Mouse (Mus musculus): ENCODE measurements around the gene Gnaz. TPM values are rescaled to one million over a fixed set of nuclear protein-coding genes. Genes with fewer than 3 reads are reported as not detected.

Gnaz gene
- polyA plus RNA-seq, 1 experiment from 2014 or later: 12.2 TPM

DNA sequence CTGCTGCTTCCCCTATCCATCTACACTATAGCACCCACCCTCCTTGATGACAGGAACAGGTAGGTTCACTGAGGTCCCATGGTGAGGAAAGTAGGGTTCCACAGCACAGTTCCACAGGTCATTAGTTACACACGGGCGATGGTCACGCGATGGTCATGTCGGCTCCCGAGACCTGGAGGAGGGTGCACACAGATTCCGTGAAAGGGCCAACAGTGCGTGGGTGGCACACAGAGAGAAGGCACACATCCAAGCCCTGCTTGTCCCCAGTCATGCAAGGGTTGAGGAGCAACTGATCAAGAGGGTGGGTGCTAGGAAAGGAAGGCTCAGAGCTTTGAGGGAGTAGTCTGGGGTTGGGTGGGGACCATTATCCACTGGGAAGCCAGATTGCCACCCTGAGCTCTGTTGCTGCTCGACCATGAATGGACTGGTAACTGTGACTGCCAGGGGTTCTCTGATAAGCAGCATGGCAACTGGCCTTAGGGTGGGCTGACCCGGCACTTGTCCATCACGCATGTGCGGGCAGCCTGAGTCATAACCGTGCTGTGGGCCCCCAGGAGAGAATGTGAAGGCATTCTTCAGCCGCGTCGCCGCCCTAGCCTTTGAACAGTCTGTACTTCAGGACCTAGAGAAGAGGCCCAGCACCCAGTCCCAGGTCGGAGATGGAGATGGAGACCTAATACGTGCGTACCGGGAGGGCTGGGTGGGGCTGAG lies 84.5 kb downstream of the Gnaz start:
- no peak for ATAC-seq (ENCODE audit: low FRiP score)
- DNase-seq (ENCODE audit: low spot score, missing footprints): no peak
- no peak overlapping the region for H3K4me3 ChIP-seq (ENCODE audit: low read depth, low read length)
- WGBS: 92% methylated on average over 21 of the region's 21 CpGs
- H3K4me1 ChIP-seq (ENCODE audit: control insufficient read depth, insufficient read depth, low read length): peaks cover 7% of the 10 kb centered on the region; the same call in 1 of the 2 replicates
- H3K9me3 ChIP-seq (ENCODE audit: control insufficient read depth, low read length): no peaks in the 10 kb centered on the region
- no peak overlapping the region for H3K4me2 ChIP-seq
- no peak overlapping the region for H3K27ac ChIP-seq (ENCODE audit: low read depth, low read length)
- no peaks in the 10 kb centered on the region for H3K27me3 ChIP-seq (ENCODE audit: control insufficient read depth, insufficient read depth, low read length)
- H3K36me3 ChIP-seq (ENCODE audit: control insufficient read depth, insufficient read depth, low read length): no peaks in the 10 kb centered on the region
- no peak overlapping the region for H3K9ac ChIP-seq (ENCODE audit: low read length)

GRCm38 (mm10) chr10:75052902-75053301 lies 85.9 kb downstream of the Gnaz start:
- H3K9ac ChIP-seq (ENCODE audit: low read length): no peak overlapping the region
- no peaks in the 10 kb centered on the region for H3K9me3 ChIP-seq (ENCODE audit: control insufficient read depth, low read length)
- ATAC-seq (ENCODE audit: low FRiP score) (no peak), DNase-seq (ENCODE audit: low spot score, missing footprints) (no peak)
- H3K4me2 ChIP-seq: no peak overlapping the region
- H3K27me3 ChIP-seq (ENCODE audit: control insufficient read depth, insufficient read depth, low read length): no peaks in the 10 kb centered on the region
- H3K4me3 ChIP-seq (ENCODE audit: low read depth, low read length): no peak overlapping the region
- WGBS: 79% methylated on average over 8 of the region's 8 CpGs
- no peak overlapping the region for H3K27ac ChIP-seq (ENCODE audit: low read depth, low read length)
- peaks cover 7% of the 10 kb centered on the region; the same call in 1 of the 2 replicates for H3K4me1 ChIP-seq (ENCODE audit: control insufficient read depth, insufficient read depth, low read length)
- H3K36me3 ChIP-seq (ENCODE audit: control insufficient read depth, insufficient read depth, low read length): no peaks in the 10 kb centered on the region

DNA sequence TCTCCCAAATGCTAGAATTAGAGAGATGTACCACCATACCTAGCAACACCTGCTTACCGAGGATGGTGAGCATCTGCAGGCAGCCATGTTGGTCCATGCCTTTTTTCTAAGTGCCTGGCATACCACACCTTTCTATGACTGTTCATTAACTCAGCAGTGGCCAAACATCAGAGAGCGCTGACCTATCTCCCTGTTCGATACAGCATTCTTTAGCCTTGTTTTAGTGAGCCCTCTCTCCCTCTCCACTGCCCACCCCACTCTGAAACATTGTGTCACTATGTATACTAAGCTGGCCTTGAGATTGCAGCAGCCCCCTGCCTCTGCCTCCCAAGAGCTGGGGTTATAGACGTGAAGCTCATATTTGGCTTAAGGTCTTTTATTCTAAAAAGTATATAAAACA lies 86.7 kb downstream of the Gnaz start:
- no peak overlapping the region for H3K4me2 ChIP-seq
- no peak overlapping the region for H3K9ac ChIP-seq (ENCODE audit: low read length)
- ATAC-seq (ENCODE audit: low FRiP score): no peak
- no peak overlapping the region for H3K27ac ChIP-seq (ENCODE audit: low read depth, low read length)
- H3K36me3 ChIP-seq (ENCODE audit: control insufficient read depth, insufficient read depth, low read length): no peaks in the 10 kb centered on the region
- DNase-seq (ENCODE audit: low spot score, missing footprints): no peak
- H3K27me3 ChIP-seq (ENCODE audit: control insufficient read depth, insufficient read depth, low read length): no peaks in the 10 kb centered on the region
- no peak overlapping the region for H3K4me3 ChIP-seq (ENCODE audit: low read depth, low read length)
- no peaks in the 10 kb centered on the region for H3K9me3 ChIP-seq (ENCODE audit: control insufficient read depth, low read length)
- 89% methylated on average over 4 of the region's 4 CpGs for WGBS
- H3K4me1 ChIP-seq (ENCODE audit: control insufficient read depth, insufficient read depth, low read length): peaks cover 7% of the 10 kb centered on the region; the same call in 1 of the 2 replicates

DNA sequence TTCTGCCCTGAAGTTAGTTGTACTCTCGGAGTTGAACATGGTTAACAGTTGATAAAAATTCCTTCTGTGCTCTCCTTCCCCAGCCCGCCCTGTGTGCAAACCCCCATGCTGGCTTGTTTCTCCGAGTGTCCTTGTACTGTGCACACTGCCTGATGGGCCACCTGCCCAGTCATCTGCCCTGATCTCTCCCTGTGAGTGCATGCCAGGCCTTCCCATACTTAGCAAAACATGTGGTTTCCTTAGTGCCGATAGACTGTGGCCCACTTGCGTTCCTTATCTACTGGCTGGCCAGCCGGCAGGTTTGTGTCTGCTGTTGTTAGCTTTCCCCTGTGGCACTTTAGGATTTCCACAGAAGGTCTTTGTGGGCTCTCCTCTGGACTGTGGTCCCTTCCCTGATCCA lies 87.1 kb downstream of the Gnaz start:
- no peaks in the 10 kb centered on the region for H3K36me3 ChIP-seq (ENCODE audit: control insufficient read depth, insufficient read depth, low read length)
- H3K4me2 ChIP-seq: no peak overlapping the region
- ATAC-seq (ENCODE audit: low FRiP score) (no peak), DNase-seq (ENCODE audit: low spot score, missing footprints) (no peak)
- H3K4me1 ChIP-seq (ENCODE audit: control insufficient read depth, insufficient read depth, low read length): peaks cover 10% of the 10 kb centered on the region; the same call in 1 of the 2 replicates
- H3K27ac ChIP-seq (ENCODE audit: low read depth, low read length): no peak overlapping the region
- H3K4me3 ChIP-seq (ENCODE audit: low read depth, low read length): no peak overlapping the region
- no peaks in the 10 kb centered on the region for H3K27me3 ChIP-seq (ENCODE audit: control insufficient read depth, insufficient read depth, low read length)
- WGBS: 89% methylated on average over 6 of the region's 6 CpGs
- H3K9me3 ChIP-seq (ENCODE audit: control insufficient read depth, low read length): no peaks in the 10 kb centered on the region
- H3K9ac ChIP-seq (ENCODE audit: low read length): no peak overlapping the region

GRCm38 (mm10) chr10:75055672-75056071 lies 88.7 kb downstream of the Gnaz start:
- H3K27me3 ChIP-seq (ENCODE audit: control insufficient read depth, insufficient read depth, low read length): no peaks in the 10 kb centered on the region
- no peaks in the 10 kb centered on the region for H3K9me3 ChIP-seq (ENCODE audit: control insufficient read depth, low read length)
- no peaks in the 10 kb centered on the region for H3K36me3 ChIP-seq (ENCODE audit: control insufficient read depth, insufficient read depth, low read length)
- no peak overlapping the region for H3K4me3 ChIP-seq (ENCODE audit: low read depth, low read length)
- 66% methylated on average over 5 of the region's 5 CpGs for WGBS
- H3K9ac ChIP-seq (ENCODE audit: low read length): no peak overlapping the region
- H3K4me2 ChIP-seq: no peak overlapping the region
- no peak for DNase-seq (ENCODE audit: low spot score, missing footprints)
- no peak overlapping the region; the same call in 1 of the 2 replicates for H3K27ac ChIP-seq (ENCODE audit: low read depth, low read length)
- no peak for ATAC-seq (ENCODE audit: low FRiP score)
- H3K4me1 ChIP-seq (ENCODE audit: control insufficient read depth, insufficient read depth, low read length): peaks cover 19% of the 10 kb centered on the region

DNA sequence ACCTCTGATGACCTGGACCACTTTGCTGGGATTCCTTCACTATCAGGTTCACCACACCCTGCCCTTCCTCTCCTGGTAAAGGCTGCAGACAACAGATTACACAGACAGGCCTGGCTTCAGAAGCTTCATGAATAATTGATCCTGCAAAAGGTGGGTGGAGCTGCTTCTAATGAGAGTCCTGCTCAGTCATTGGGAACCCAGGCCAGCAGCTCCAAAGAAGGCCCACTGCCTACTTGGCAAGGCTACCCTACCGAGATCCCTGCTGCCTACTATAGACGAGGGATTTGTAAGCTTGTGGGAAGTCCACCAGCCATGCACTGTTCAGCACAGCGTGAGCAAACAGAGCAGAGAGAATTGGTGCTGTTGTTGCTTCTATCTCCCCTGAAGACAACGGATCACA lies 89.3 kb downstream of the Gnaz start:
- DNase-seq (ENCODE audit: low spot score, missing footprints) (no peak), ATAC-seq (ENCODE audit: low FRiP score) (peak; percentile 15; the same call in 1 of the 2 replicates)
- peaks cover 20% of the 10 kb centered on the region for H3K4me1 ChIP-seq (ENCODE audit: control insufficient read depth, insufficient read depth, low read length)
- no peaks in the 10 kb centered on the region for H3K36me3 ChIP-seq (ENCODE audit: control insufficient read depth, insufficient read depth, low read length)
- no peak overlapping the region; the same call in 1 of the 2 replicates for H3K27ac ChIP-seq (ENCODE audit: low read depth, low read length)
- 1% methylated on average over 4 of the region's 4 CpGs for WGBS
- H3K4me3 ChIP-seq (ENCODE audit: low read depth, low read length): no peak overlapping the region
- H3K9me3 ChIP-seq (ENCODE audit: control insufficient read depth, low read length): no peaks in the 10 kb centered on the region
- H3K4me2 ChIP-seq: no peak overlapping the region
- no peak overlapping the region for H3K9ac ChIP-seq (ENCODE audit: low read length)
- H3K27me3 ChIP-seq (ENCODE audit: control insufficient read depth, insufficient read depth, low read length): peaks cover 2% of the 10 kb centered on the region; the same call in 1 of the 2 replicates

DNA sequence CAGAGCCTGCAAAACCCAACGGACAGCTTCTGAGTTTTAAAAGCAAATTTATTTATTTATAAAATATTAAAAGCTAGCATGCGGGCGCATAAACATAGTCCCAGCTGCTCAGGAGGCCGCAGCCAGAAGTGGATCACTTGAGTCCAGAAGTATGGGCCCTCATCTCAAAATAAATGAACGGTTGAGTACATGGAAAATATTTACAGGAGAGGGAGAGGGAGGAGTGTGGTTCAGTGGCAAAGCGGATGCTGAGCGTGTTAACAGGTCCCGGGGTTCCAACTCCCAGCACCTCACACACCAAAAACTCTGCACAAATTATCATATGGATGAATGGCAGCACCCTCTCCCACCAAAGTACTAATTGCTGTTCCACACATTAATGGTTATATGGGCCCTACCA lies 91.4 kb downstream of the Gnaz start:
- ATAC-seq (ENCODE audit: low FRiP score) (no peak), DNase-seq (ENCODE audit: low spot score, missing footprints) (no peak)
- no peak overlapping the region for H3K4me2 ChIP-seq
- peaks cover 5% of the 10 kb centered on the region; the same call in 1 of the 2 replicates for H3K27me3 ChIP-seq (ENCODE audit: control insufficient read depth, insufficient read depth, low read length)
- H3K27ac ChIP-seq (ENCODE audit: low read depth, low read length): no peak overlapping the region
- WGBS: 68% methylated on average over 8 of the region's 8 CpGs
- H3K9ac ChIP-seq (ENCODE audit: low read length): no peak overlapping the region
- H3K4me1 ChIP-seq (ENCODE audit: control insufficient read depth, insufficient read depth, low read length): peaks cover 38% of the 10 kb centered on the region
- no peaks in the 10 kb centered on the region for H3K9me3 ChIP-seq (ENCODE audit: control insufficient read depth, low read length)
- no peaks in the 10 kb centered on the region for H3K36me3 ChIP-seq (ENCODE audit: control insufficient read depth, insufficient read depth, low read length)
- H3K4me3 ChIP-seq (ENCODE audit: low read depth, low read length): no peak overlapping the region

GRCm38 (mm10) chr10:75058761-75059395 lies 91.9 kb downstream of the Gnaz start:
- Histone ChIP-seq H3K4me1 (ENCODE audit: control insufficient read depth, insufficient read depth, low read length) (peaks cover 43% of the 10 kb centered on the region), H3K27ac (ENCODE audit: low read depth, low read length) (no peak overlapping the region), H3K4me2 (peak overlapping the region; percentile 81; the same call in 1 of the 2 replicates), H3K36me3 (ENCODE audit: control insufficient read depth, insufficient read depth, low read length) (no peaks in the 10 kb centered on the region), H3K9me3 (ENCODE audit: control insufficient read depth, low read length) (no peaks in the 10 kb centered on the region), H3K9ac (ENCODE audit: low read length) (no peak overlapping the region), H3K4me3 (ENCODE audit: low read depth, low read length) (no peak overlapping the region), H3K27me3 (ENCODE audit: control insufficient read depth, insufficient read depth, low read length) (peaks cover 5% of the 10 kb centered on the region; the same call in 1 of the 2 replicates)
- 9% methylated on average over 9 of the region's 9 CpGs for whole genome bisulfite sequencing
- peak; percentile 8; the same call in 1 of the 2 replicates for ATAC-seq (ENCODE audit: low FRiP score)
- DNase-seq (ENCODE audit: low spot score, missing footprints): peak; percentile 90

DNA sequence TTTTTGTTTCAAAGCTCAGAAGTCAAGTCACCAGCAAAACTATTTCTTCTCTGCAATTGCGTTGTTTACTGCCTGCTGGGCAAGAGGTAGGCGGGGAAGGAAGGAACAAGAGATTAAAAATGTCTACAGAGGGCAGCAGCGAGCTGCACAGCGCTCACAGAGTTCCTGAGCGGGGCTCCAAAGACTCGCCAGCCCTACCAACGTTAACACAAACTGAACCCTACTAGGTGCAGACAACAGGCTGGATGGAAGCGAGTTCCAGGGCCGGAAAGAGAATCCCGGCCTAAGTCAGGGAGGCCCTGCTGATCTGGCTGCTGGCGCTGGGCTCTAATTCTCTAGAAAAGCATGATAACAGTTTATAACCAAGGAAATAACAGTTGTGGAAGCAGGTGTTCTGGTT lies 92.4 kb downstream of the Gnaz start:
- peak; percentile 17; the same call in 1 of the 2 replicates for ATAC-seq (ENCODE audit: low FRiP score)
- H3K9ac ChIP-seq (ENCODE audit: low read length): no peak overlapping the region
- H3K27ac ChIP-seq (ENCODE audit: low read depth, low read length): no peak overlapping the region

More for the DNA sequence above, 92.4 kb downstream of the Gnaz start:
- Histone ChIP-seq H3K9me3 (ENCODE audit: control insufficient read depth, low read length) (no peaks in the 10 kb centered on the region), H3K4me1 (ENCODE audit: control insufficient read depth, insufficient read depth, low read length) (peaks cover 43% of the 10 kb centered on the region), H3K36me3 (ENCODE audit: control insufficient read depth, insufficient read depth, low read length) (no peaks in the 10 kb centered on the region), H3K4me3 (ENCODE audit: low read depth, low read length) (no peak overlapping the region), H3K27me3 (ENCODE audit: control insufficient read depth, insufficient read depth, low read length) (peaks cover 5% of the 10 kb centered on the region; the same call in 1 of the 2 replicates), H3K4me2 (peak overlapping the region; percentile 81)
- peak; percentile 94 for DNase-seq (ENCODE audit: low spot score, missing footprints)
- whole genome bisulfite sequencing: 1% methylated on average over 11 of the region's 11 CpGs
